Mouse (Mus musculus) lung, adult 2 months (tissue): ENCODE measurements around the gene Slc24a5. TPM values are rescaled to one million over a fixed set of nuclear protein-coding genes. Genes with fewer than 3 reads are reported as not detected.
"Not testable (repeated sequence)": the region's sequence is repeated elsewhere in the genome, so short reads cannot be mapped to it uniquely, and the experiment has no call there.

Experiments
- DNase-seq: peaks from one replicate; pipeline ENCODE4 v3.0.0; 2022
- H3K4me1 ChIP-seq: fragments of 200-500 bp; 2 replicates; pipeline ENCODE4 v1.6.1; 2011; ENCODE audit warnings: low read length; ENCODE audit not compliant: control insufficient read depth, insufficient read depth
- H3K4me3 ChIP-seq: fragments of 200-500 bp; replicated peaks from 2 replicates; pipeline ENCODE3; 2011; ENCODE audit warnings: low read depth, mild to moderate bottlenecking, control low read depth, low read length; ENCODE audit errors: extremely low read depth
- CTCF ChIP-seq: fragments of 200-500 bp; IDR thresholded peaks from 2 replicates; pipeline ENCODE4 v1.5.1; 2011; ENCODE audit warnings: mild to moderate bottlenecking, low read length, control low read depth; ENCODE audit not compliant: insufficient read depth
- POLR2A ChIP-seq: fragments of 200-500 bp; IDR thresholded peaks from 2 replicates; pipeline ENCODE4 v1.6.1; 2011; ENCODE audit warnings: low read depth, mild to moderate bottlenecking, control low read depth, low read length, borderline replicate concordance; ENCODE audit errors: extremely low read depth
- WGBS: fragments of 180-500 bp; shearing (Covaris S2); methylation state at CpG from one replicate; pipeline ENCODE4 v1.1.7; 2018; 5-methylcytosine and 5-hydroxymethylcytosine counted together
- polyA plus RNA-seq: library from polyadenylated mRNA; depleted of rRNA; stranded (reverse); fragments of >200 nt; gene quantifications from 2 replicates; pipeline ENCODE4 v1.2.3, GENCODE M21; 2012

Slc24a5 gene
- polyA plus RNA-seq, 1 experiment = 0.07 TPM

DNA sequence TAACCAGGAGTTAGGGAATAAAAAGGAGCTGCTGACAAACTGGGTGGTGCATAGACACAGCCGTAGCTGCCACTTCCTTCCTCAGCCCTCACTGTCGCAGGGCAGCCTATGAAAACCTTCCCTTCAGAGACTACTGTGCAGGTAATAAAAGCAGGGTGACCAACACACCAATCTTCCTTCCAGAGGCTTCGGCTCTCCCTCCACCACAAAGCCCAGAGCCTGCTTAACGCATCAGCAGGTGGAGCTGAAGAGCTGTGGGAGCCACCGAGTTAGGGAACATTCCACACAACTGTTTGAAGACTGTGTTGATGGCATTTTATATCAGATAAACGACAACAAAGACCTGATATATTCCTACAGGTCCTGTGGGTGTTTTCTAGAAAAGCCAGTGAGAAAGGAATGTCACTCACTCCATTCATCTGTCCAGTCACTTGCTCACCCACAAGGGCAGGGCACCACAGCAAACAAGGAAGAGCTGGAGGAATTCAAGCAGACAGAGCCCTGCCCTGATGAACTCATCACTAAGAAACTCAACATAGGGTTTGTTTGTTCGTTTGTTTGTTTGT lies 10.6 kb upstream of the Slc24a5 start:
- H3K4me1 ChIP-seq = no peaks in the 10 kb centered on the region
- WGBS = 26% methylated on average over 7 of the region's 7 CpGs
- DNase-seq = no peak
- no peak overlapping the region for H3K4me3 ChIP-seq
- TF ChIP-seq CTCF (peak; percentile 38; the same call in 1 of the 2 replicates), POLR2A (no peak)

- WGBS = 89% methylated on average over 7 of the region's 7 CpGs
- Histone ChIP-seq H3K4me1 (no peaks in the 10 kb centered on the region), H3K4me3 (no peak overlapping the region)
- TF ChIP-seq POLR2A = no peak
- DNase-seq = no peak
Measured at GRCm38 (mm10) chr2:125061451-125061850, 6.5 kb upstream of the Slc24a5 start.

DNA sequence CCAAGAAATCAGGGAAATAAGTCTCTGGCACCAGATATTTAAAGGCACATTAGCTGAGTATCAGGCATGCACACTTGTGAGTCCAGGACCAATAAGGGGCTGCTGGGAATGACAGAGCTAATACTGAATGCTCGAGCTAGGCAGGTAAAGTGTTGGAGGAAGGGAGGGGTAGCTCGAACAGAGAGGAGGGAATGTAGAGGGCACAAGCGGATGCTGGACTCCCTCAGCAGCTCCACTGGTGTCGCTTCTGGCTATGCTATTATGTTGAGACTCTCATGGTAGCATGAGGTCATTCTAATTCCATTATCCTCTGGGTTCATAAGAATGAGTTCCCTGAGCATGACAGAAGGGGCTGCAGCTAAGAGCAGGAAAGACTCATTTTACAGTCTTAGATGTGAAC lies 5.0 kb upstream of the Slc24a5 start:
- 63% methylated on average over 4 of the region's 4 CpGs for WGBS

DNA sequence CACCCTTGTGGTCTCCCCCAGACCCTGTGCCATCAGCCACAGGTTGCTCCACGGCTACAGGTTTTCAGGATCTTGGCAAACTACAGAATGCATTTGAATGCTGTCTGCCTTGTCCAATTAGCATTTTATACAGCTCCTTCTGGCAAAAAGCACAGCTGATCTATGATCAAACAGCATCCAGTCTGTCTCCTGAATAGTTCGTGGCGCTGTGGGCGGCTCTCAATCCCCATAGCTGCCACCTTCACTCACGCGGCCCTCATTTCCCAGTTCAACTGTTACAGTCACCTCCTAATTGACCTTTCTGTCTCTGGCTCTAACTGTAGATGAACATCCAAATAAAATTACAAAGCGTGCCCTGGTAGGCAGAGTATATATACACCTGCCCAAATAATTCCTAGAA lies 551 bp upstream of the Slc24a5 start:
- no peak for DNase-seq
- H3K4me1 ChIP-seq = no peaks in the 10 kb centered on the region; the same call in 1 of the 2 replicates
- TF ChIP-seq POLR2A = no peak
- TF ChIP-seq CTCF = no peak
- H3K4me3 ChIP-seq = no peak overlapping the region
- WGBS = 83% methylated on average over 7 of the region's 7 CpGs

More for the DNA sequence above, 5.0 kb upstream of the Slc24a5 start:
- TF ChIP-seq CTCF = no peak
- TF ChIP-seq POLR2A = no peak
- no peak for DNase-seq
- no peaks in the 10 kb centered on the region for H3K4me1 ChIP-seq
- H3K4me3 ChIP-seq = no peak overlapping the region

- H3K4me1 ChIP-seq = no peaks in the 10 kb centered on the region; the same call in 1 of the 2 replicates
- H3K4me3 ChIP-seq = no peak overlapping the region
- 89% methylated on average over 12 of the region's 12 CpGs for WGBS
- TF ChIP-seq POLR2A = no peak
- no peak for TF ChIP-seq CTCF
- no peak for DNase-seq
Measured at GRCm38 (mm10) chr2:125068696-125069095, 772 bp downstream of the Slc24a5 start.

DNA sequence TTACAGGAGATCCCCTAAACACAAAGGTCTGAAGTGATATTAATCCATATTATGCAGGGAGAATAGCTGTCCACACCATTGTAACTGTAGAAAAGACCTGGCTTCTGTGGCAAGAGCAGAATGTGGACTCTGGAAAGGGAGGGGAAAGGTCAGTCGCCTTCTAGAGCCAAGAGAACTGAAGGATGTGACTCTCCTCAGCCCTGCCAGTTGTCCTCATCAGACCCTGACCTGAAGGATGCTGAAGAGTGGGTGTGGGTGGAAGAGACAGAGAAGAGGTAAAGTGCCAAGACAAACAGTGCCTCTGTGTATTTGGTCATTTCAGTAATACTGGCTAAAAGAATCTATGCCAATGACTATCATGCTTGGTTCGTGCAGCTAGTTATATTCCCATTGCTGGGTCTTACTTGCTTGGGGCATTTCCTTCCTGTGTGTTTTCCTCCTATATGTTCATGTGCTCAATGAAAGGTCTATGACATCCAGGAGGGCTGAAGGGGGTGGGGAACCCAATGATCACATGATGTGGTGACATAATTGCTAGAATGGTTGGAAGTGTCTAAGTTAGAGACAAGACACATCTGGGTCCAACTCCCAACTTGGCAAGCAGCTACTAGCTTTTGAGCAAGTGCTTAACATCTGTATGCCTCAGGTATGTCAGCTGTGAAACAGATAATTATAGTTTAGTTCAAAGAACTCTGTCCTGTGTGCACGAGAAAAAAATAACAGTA lies 5.3 kb downstream of the Slc24a5 start:
- 63% methylated on average over 3 of the region's 3 CpGs for WGBS
- DNase-seq = no peak
- no peak for TF ChIP-seq CTCF
- TF ChIP-seq POLR2A = no peak
- H3K4me1 ChIP-seq = no peaks in the 10 kb centered on the region
- no peak overlapping the region for H3K4me3 ChIP-seq

DNA sequence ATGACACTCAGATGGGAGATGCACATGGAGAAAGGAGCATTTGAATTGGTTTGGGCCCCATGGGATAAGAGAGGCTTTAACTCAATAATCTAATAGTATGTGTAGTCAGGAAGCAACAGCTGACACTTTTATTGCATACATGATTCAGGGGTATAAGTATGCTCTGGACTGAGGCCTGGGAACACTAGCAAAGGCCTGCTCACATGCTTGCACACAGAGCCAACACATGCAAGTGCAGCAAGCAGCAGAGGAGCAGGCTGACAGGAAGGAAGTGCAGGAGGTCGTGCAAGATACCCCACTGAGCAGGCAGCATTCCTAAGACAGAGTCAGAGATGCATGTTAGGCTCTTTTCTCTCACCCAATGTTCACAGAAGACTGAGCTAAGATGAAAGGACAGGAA lies 16.0 kb downstream of the Slc24a5 start:
- WGBS = 19% methylated on average over 1 of the region's 1 CpGs
- TF ChIP-seq CTCF (no peak), POLR2A (no peak)

GRCm38 (mm10) chr2:125088757-125089156 lies 20.8 kb downstream of the Slc24a5 start:
- no peak for DNase-seq
- TF ChIP-seq POLR2A (no peak), CTCF (no peak)
- H3K4me3 ChIP-seq = no peak overlapping the region
- 97% methylated on average over 7 of the region's 7 CpGs for WGBS
- H3K4me1 ChIP-seq = no peaks in the 10 kb centered on the region

More for the DNA sequence above, 16.0 kb downstream of the Slc24a5 start:
- H3K4me3 ChIP-seq = no peak overlapping the region
- H3K4me1 ChIP-seq = no peaks in the 10 kb centered on the region
- no peak for DNase-seq

DNA sequence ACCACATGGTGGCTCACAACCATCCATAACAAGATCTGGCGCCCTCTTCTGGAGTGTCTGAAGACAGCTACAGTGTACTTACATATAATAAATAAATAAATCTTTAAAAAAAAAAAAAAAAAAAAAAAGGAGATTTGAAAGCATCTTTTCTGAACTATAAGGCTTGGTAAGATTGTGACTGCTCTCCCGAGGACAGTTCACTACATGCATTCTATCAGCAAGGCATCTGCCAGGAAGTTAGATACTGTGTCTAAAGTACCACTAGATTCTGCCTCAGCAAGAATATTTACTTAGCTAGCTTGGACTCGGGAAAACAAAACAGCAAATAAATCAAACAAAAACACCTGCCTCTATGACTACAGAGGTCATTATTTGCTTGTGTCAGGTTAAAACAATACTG lies 24.2 kb downstream of the Slc24a5 start:
- not testable (repeated sequence) for H3K4me1 ChIP-seq, H3K4me3 ChIP-seq, DNase-seq
- 80% methylated on average over 3 of the region's 3 CpGs for WGBS

GRCm38 (mm10) chr2:125104491-125104890 lies 36.6 kb downstream of the Slc24a5 start:
- 98% methylated on average over 13 of the region's 13 CpGs for WGBS
- H3K4me3 ChIP-seq, H3K4me1 ChIP-seq, DNase-seq: not testable (repeated sequence)

GRCm38 (mm10) chr2:125106536-125106935 lies 38.6 kb downstream of the Slc24a5 start:
- 97% methylated on average over 4 of the region's 4 CpGs for WGBS
- not testable (repeated sequence) for H3K4me3 ChIP-seq, H3K4me1 ChIP-seq, DNase-seq
